Mouse (Mus musculus) embryonic fibroblast, embryonic 13.5 days (primary cell): Measurements from ENCODE around the gene Larp4b.

ENCODE experiments used
- CTCF ChIP-seq: IDR thresholded peaks from 2 replicates; pipeline ENCODE4 v1.5.1; 2011; ENCODE audit warnings: mild to moderate bottlenecking, control low read depth, low read length, moderate library complexity, borderline replicate concordance; ENCODE audit not compliant: insufficient read depth
- POLR2A ChIP-seq: IDR thresholded peaks from 2 replicates; pipeline ENCODE4 v1.6.1; 2011; ENCODE audit warnings: low read depth, mild to moderate bottlenecking, control low read depth, low read length, moderate library complexity

GRCm38 (mm10) chr13:9066107-9066506 lies 27.6 kb upstream of the Larp4b start:
- TF ChIP-seq CTCF (no peak), POLR2A (no peak)
